Mouse (Mus musculus): ENCODE data around the gene Rbks. TPM values are rescaled to one million over a fixed set of nuclear protein-coding genes. Genes with fewer than 3 reads are reported as not detected.
A peak's percentile ranks its signal among the peaks of the same experiment; 100 is the strongest.
"Not testable (repeated sequence)": the region's sequence is repeated elsewhere in the genome, so short reads cannot be mapped to it uniquely, and the experiment has no call there.

Rbks gene
- polyA plus RNA-seq, 2 experiments: 10.1 to 22.7 TPM

DNA sequence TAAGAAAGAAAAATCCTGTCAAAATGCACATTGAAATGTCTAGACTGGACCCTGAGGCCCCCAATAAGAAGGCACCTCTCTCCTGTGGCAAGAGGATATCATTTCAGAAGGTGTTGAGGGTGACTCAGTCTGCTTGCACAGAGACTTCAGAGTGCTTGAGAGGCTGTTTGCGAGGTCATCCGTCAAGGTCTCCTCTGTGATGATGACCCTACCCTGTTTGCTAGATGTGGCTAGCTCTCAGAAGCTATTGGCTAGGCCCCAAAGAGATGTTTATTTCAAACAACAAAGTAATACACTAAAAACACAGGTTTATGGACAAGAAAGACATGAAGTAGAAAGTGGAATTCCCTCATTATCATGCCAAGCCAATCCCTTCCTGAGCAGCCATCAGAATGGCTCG lies 55.1 kb downstream of the Rbks start:
- 75% methylated on average over 3 of the region's 3 CpGs for WGBS (ENCODE audit: insufficient replicate concordance)

DNA sequence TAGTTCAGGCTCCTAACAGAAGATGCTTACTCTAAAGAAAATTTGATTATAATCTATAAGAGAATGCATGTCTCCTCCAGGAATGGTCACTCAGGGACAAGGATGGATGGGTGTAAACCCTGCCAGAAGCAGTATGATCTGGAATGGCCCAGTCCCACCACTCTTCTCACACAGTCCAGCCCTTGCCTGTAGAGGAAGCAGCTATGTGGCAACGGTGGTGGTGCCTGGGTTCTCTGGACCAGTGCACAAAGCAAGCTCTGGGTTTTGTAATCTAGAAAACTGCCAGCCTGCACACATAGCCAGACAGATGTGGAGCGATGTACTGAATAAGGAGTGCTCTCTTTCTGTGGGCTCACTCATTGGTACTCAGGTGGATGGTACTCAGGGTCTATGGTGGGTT lies 56.9 kb downstream of the Rbks start:
- no peak overlapping the region for H3K9ac ChIP-seq (replicated peaks)

More for the DNA sequence above, 55.1 kb downstream of the Rbks start:
- Histone ChIP-seq H3K27me3 (ENCODE audit: control insufficient read depth, insufficient read depth, low read length) (no peaks in the 10 kb centered on the region), H3K4me2 (ENCODE audit: low read depth) (no peak overlapping the region), H3K27ac (no peak overlapping the region), H3K4me1 (replicated peaks; ENCODE audit: control insufficient read depth in 2 of 2, insufficient read depth in 2 of 2, low read length in 1 of 2) (no peaks in the 10 kb centered on the region), H3K4me3 (ENCODE audit: insufficient read depth in 1 of 2, low read depth in 2 of 2, low read length in 2 of 2) (no peak overlapping the region), H3K36me3 (replicated peaks; ENCODE audit: control insufficient read depth, insufficient read depth, low read depth) (no peaks in the 10 kb centered on the region), H3K9me3 (ENCODE audit: control insufficient read depth, low read length) (no peaks in the 10 kb centered on the region), H3K9ac (replicated peaks) (no peak overlapping the region)
- TF ChIP-seq CTCF (IDR thresholded peaks at IDR 0.05; ENCODE audit: low read depth) (no peak), EP300 (IDR thresholded peaks at IDR 0.05; ENCODE audit: low read depth) (no peak)
- ATAC-seq (ENCODE audit: insufficient read depth): no peak
- DNase-seq (ENCODE audit: low read depth in 3 of 3, low spot score in 3 of 3): no peak

DNA sequence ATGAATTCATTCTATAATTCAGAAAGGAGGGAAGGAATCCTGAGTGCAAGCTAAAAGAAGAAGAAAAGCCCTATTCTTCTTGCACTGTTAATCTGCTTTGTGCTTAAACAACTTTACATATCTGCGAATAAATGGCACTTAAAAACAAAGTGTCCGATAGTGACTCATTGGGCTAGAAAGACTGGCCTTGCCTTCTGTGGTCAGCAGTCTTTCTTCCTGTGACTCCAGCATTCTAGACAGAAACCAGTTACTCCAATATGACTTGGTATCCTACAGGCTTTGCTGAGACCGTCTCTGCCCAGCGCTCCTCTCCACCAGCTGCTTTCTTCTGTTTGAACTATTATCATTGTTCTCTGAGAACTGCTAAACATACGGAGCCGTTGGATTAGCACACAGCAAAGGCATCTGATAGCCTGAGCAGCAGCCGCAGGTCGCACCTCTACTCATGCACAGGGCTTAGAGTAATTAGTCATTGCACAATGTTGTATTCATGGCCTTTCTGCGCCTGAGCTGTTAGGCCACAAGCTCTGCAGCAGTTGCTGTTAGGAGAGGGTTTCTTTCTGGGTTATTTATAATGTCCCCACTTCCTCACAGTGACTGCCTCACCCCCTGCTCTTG lies 60.7 kb downstream of the Rbks start:
- H3K27me3 ChIP-seq (ENCODE audit: control insufficient read depth, insufficient read depth, low read length): no peaks in the 10 kb centered on the region
- no peak overlapping the region for H3K9ac ChIP-seq (replicated peaks)
- no peak for DNase-seq (ENCODE audit: low read depth in 3 of 3, low spot score in 3 of 3)
- no peak overlapping the region for H3K4me2 ChIP-seq (ENCODE audit: low read depth)
- peaks cover 0 to 8% of the 10 kb centered on the region in 2 experiments; a peak in 1 of 4 replicates for H3K4me1 ChIP-seq (replicated peaks; ENCODE audit: control insufficient read depth in 2 of 2, insufficient read depth in 2 of 2, low read length in 1 of 2)
- H3K9me3 ChIP-seq (ENCODE audit: control insufficient read depth, low read length): no peaks in the 10 kb centered on the region
- no peak for TF ChIP-seq CTCF (IDR thresholded peaks at IDR 0.05; ENCODE audit: low read depth)
- WGBS (ENCODE audit: insufficient replicate concordance): 24% methylated on average over 9 of the region's 9 CpGs
- ATAC-seq (ENCODE audit: insufficient read depth): peak; percentile 43; the same call in 1 of the 2 replicates
- H3K4me3 ChIP-seq (ENCODE audit: insufficient read depth in 1 of 2, low read depth in 2 of 2, low read length in 2 of 2): no peak overlapping the region
- H3K27ac ChIP-seq: no peak overlapping the region
- no peaks in the 10 kb centered on the region for H3K36me3 ChIP-seq (replicated peaks; ENCODE audit: control insufficient read depth, insufficient read depth, low read depth)

More for the DNA sequence above, 56.9 kb downstream of the Rbks start:
- H3K36me3 ChIP-seq (replicated peaks; ENCODE audit: control insufficient read depth, insufficient read depth, low read depth): no peaks in the 10 kb centered on the region
- no peak overlapping the region for H3K4me2 ChIP-seq (ENCODE audit: low read depth)
- WGBS (ENCODE audit: insufficient replicate concordance): 73% methylated on average over 2 of the region's 2 CpGs
- H3K27ac ChIP-seq: no peak overlapping the region
- H3K4me3 ChIP-seq (ENCODE audit: insufficient read depth in 1 of 2, low read depth in 2 of 2, low read length in 2 of 2): no peak overlapping the region
- DNase-seq (ENCODE audit: low read depth in 3 of 3, low spot score in 3 of 3): no peak
- H3K9me3 ChIP-seq (ENCODE audit: control insufficient read depth, low read length): no peaks in the 10 kb centered on the region
- peaks cover 0 to 8% of the 10 kb centered on the region in 2 experiments; a peak in 1 of 4 replicates for H3K4me1 ChIP-seq (replicated peaks; ENCODE audit: control insufficient read depth in 2 of 2, insufficient read depth in 2 of 2, low read length in 1 of 2)
- H3K27me3 ChIP-seq (ENCODE audit: control insufficient read depth, insufficient read depth, low read length): no peaks in the 10 kb centered on the region
- no peak for ATAC-seq (ENCODE audit: insufficient read depth)
- TF ChIP-seq EP300 (IDR thresholded peaks at IDR 0.05; ENCODE audit: low read depth): no peak
- no peak for TF ChIP-seq CTCF (IDR thresholded peaks at IDR 0.05; ENCODE audit: low read depth)

DNA sequence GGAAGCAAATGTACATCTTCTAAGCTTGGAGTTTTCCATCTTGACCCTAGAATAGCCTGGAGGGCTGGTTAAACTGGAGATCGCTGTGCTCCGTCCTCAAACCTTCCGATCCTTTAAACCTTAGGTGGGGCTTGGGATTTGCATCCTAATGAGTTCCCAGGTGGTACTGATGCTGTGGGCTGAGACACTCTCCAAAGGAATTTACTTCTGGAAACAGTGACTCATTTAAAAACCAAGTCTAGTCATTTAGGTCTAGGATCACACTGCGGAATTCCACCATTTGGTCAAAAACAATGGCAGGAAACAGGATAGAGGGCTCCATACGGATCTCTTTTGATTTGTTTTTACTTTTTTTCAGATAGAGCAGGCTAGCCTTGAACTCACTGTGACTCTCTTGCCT lies 62.7 kb downstream of the Rbks start:
- Histone ChIP-seq H3K36me3 (replicated peaks; ENCODE audit: control insufficient read depth, insufficient read depth, low read depth) (no peaks in the 10 kb centered on the region), H3K4me1 (replicated peaks; ENCODE audit: control insufficient read depth in 2 of 2, insufficient read depth in 2 of 2, low read length in 1 of 2) (peaks cover 0 to 8% of the 10 kb centered on the region in 2 experiments; a peak in 1 of 4 replicates), H3K4me2 (ENCODE audit: low read depth) (no peak overlapping the region), H3K9ac (replicated peaks) (no peak overlapping the region), H3K27ac (no peak overlapping the region), H3K9me3 (ENCODE audit: control insufficient read depth, low read length) (no peaks in the 10 kb centered on the region), H3K4me3 (ENCODE audit: insufficient read depth in 1 of 2, low read depth in 2 of 2, low read length in 2 of 2) (no peak overlapping the region), H3K27me3 (ENCODE audit: control insufficient read depth, insufficient read depth, low read length) (no peaks in the 10 kb centered on the region)
- no peak for TF ChIP-seq EP300 (IDR thresholded peaks at IDR 0.05; ENCODE audit: low read depth)
- TF ChIP-seq CTCF (IDR thresholded peaks at IDR 0.05; ENCODE audit: low read depth): no peak
- DNase-seq (ENCODE audit: low read depth in 3 of 3, low spot score in 3 of 3): no peak
- 76% methylated on average over 5 of the region's 5 CpGs for WGBS (ENCODE audit: insufficient replicate concordance)
- no peak for ATAC-seq (ENCODE audit: insufficient read depth)

DNA sequence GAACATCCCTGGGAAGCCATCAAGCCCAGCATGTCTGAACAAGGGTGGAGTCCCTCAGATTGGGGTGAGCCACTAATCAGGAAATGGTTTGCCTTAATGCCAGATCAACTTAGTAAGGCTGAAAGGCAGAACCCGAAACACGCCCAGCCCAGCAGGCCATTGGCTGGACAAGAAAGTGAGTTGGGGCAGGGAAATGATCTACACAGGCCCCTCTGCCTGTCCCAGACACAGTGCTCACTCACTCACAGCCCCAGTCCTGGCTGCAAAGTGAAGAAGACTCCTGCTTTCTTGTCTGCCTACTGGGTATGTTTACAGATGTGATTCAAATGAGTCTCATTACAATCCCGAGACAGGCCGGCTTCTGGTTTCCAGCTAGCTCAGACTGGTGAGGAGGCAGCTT lies 63.3 kb downstream of the Rbks start:
- no peak overlapping the region for H3K27ac ChIP-seq
- no peak overlapping the region for H3K4me2 ChIP-seq (ENCODE audit: low read depth)
- no peak overlapping the region for H3K4me3 ChIP-seq (ENCODE audit: insufficient read depth in 1 of 2, low read depth in 2 of 2, low read length in 2 of 2)
- H3K9ac ChIP-seq (replicated peaks): no peak overlapping the region
- no peaks in the 10 kb centered on the region for H3K36me3 ChIP-seq (replicated peaks; ENCODE audit: control insufficient read depth, insufficient read depth, low read depth)
- H3K27me3 ChIP-seq (ENCODE audit: control insufficient read depth, insufficient read depth, low read length): no peaks in the 10 kb centered on the region
- no peak for ATAC-seq (ENCODE audit: insufficient read depth)
- peaks cover 0 to 8% of the 10 kb centered on the region in 2 experiments; a peak in 1 of 4 replicates for H3K4me1 ChIP-seq (replicated peaks; ENCODE audit: control insufficient read depth in 2 of 2, insufficient read depth in 2 of 2, low read length in 1 of 2)
- no peaks in the 10 kb centered on the region for H3K9me3 ChIP-seq (ENCODE audit: control insufficient read depth, low read length)
- DNase-seq (ENCODE audit: low read depth in 3 of 3, low spot score in 3 of 3): no peak
- 65% methylated on average over 4 of the region's 4 CpGs for WGBS (ENCODE audit: insufficient replicate concordance)
- TF ChIP-seq EP300 (IDR thresholded peaks at IDR 0.05; ENCODE audit: low read depth): no peak

DNA sequence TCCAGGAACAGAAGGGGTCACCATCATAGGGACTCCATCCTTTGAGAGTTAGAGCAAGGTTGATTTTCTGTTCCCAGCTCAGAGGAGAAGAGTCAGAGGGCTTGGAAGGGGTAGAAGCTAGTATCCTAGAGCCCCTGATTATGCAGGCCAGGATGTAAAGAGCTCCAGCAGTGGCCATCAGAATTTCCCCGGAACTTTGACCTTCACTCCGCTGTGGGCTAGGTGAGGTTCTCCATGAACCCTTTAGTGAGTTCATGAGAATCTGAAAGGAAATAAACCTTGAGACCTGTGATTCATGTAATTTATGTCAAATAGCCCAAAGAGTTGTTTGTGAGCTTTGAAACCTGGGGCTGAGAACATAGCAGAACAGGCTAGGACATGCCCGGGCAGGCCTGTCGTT lies 66.3 kb downstream of the Rbks start:
- ATAC-seq (ENCODE audit: insufficient read depth); H3K36me3 ChIP-seq (replicated peaks; ENCODE audit: control insufficient read depth, insufficient read depth, low read depth); H3K27ac ChIP-seq; DNase-seq (ENCODE audit: low read depth in 3 of 3, low spot score in 3 of 3); H3K4me1 ChIP-seq (replicated peaks; ENCODE audit: control insufficient read depth in 2 of 2, insufficient read depth in 2 of 2, low read length in 1 of 2); H3K27me3 ChIP-seq (ENCODE audit: control insufficient read depth, insufficient read depth, low read length); H3K4me2 ChIP-seq (ENCODE audit: low read depth); H3K4me3 ChIP-seq (ENCODE audit: insufficient read depth in 1 of 2, low read depth in 2 of 2, low read length in 2 of 2); H3K9ac ChIP-seq (replicated peaks); H3K9me3 ChIP-seq (ENCODE audit: control insufficient read depth, low read length): not testable (repeated sequence)
- WGBS (ENCODE audit: insufficient replicate concordance): 89% methylated on average over 4 of the region's 4 CpGs

All from liver, embryonic 14.5 days (tissue).